Mouse (Mus musculus): ENCODE data around the gene Ace3. TPM values are rescaled to one million over a fixed set of nuclear protein-coding genes. Genes with fewer than 3 reads are reported as not detected.

Ace3 gene
- total and polyA plus RNA-seq, 2 experiments, result not detected

DNA sequence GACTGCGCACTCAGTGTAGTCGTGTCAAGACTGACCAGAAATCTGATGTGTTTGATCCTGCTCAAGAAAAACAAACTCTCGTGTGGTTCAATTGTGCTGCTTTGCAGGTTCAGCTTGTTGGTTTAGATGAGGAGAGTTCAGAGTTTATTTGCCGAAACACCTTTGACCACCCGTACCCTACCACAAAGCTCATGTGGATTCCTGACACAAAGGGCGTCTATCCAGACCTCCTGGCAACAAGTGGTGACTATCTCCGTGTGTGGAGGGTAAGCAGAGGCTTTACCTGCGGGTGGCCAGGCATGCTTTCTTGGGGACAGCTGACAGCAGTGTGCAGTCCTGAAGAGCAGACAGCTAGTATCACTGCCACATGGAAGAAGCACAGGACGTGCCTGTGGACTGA is 52.1 kb downstream of the Ace3 start:
- Histone ChIP-seq H3K36me3 (ENCODE audit: control insufficient read depth, insufficient read depth, low read length) (peaks cover 9% of the 10 kb centered on the region; the same call in 1 of the 2 replicates), H3K27me3 (ENCODE audit: control insufficient read depth, insufficient read depth, low read length) (no peaks in the 10 kb centered on the region), H3K9ac (ENCODE audit: low read depth, low read length) (peak overlapping the region; percentile 10; the same call in 1 of the 2 replicates), H3K4me3 (ENCODE audit: insufficient read depth, low read depth, low read length) (no peak overlapping the region), H3K79me2 (ENCODE audit: control insufficient read depth, insufficient read depth, low read length) (peaks cover 12% of the 10 kb centered on the region; the same call in 1 of the 2 replicates), H3K27ac (replicated peaks; ENCODE audit: insufficient read depth, low read depth, low read length) (peak overlapping the region; percentile 78), H3K4me1 (ENCODE audit: control insufficient read depth, insufficient read depth, low read length) (peaks cover 13% of the 10 kb centered on the region)
- 30% methylated on average over 9 of the region's 9 CpGs for WGBS
- peak; percentile 95 for DNase-seq (ENCODE audit: extremely low read depth, low read depth, low spot score)
- TF ChIP-seq CTCF (IDR thresholded peaks at IDR 0.05; ENCODE audit: low read depth, low read length) (no peak), POLR2A (IDR thresholded peaks at IDR 0.05; ENCODE audit: extremely low read depth, insufficient read depth, low read length) (no peak)

DNA sequence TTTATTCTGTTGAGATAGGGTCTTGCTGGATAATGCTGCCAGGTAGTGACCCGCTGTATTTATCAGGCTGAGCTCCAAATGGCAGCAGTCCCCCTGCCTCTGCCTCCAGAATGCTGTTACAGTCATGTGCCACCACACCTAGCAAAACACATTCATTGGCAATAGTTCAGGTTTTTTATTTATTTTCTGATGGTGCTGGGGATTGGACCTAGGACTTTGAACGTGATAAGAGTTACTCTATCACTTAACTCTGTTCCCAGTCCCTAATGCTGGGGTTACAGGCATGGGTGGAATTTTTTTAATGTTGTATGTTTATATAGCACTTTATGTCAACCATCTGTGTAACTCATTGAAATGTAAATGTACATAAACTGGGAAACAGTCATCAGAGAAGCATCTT is 59.4 kb downstream of the Ace3 start:
- WGBS, result 27% methylated on average over 2 of the region's 2 CpGs
- Histone ChIP-seq H3K36me3 (ENCODE audit: control insufficient read depth, insufficient read depth, low read length) (peaks cover 12% of the 10 kb centered on the region), H3K27me3 (ENCODE audit: control insufficient read depth, insufficient read depth, low read length) (no peaks in the 10 kb centered on the region), H3K4me1 (ENCODE audit: control insufficient read depth, insufficient read depth, low read length) (peaks cover 9% of the 10 kb centered on the region; the same call in 1 of the 2 replicates), H3K79me2 (ENCODE audit: control insufficient read depth, insufficient read depth, low read length) (no peaks in the 10 kb centered on the region), H3K27ac (replicated peaks; ENCODE audit: insufficient read depth, low read depth, low read length) (peak overlapping the region; percentile 37), H3K4me3 (ENCODE audit: insufficient read depth, low read depth, low read length) (no peak overlapping the region), H3K9ac (ENCODE audit: low read depth, low read length) (no peak overlapping the region)
- DNase-seq (ENCODE audit: extremely low read depth, low read depth, low spot score), result peak; percentile 95
- TF ChIP-seq CTCF (IDR thresholded peaks at IDR 0.05; ENCODE audit: low read depth, low read length) (no peak), POLR2A (IDR thresholded peaks at IDR 0.05; ENCODE audit: extremely low read depth, insufficient read depth, low read length) (no peak)

GRCm38 (mm10) chr11:106054600-106054999 is 60.1 kb downstream of the Ace3 start:
- H3K36me3 ChIP-seq (ENCODE audit: control insufficient read depth, insufficient read depth, low read length), result peaks cover 12% of the 10 kb centered on the region
- no peak overlapping the region for H3K9ac ChIP-seq (ENCODE audit: low read depth, low read length)
- no peak for DNase-seq (ENCODE audit: extremely low read depth, low read depth, low spot score)
- H3K4me1 ChIP-seq (ENCODE audit: control insufficient read depth, insufficient read depth, low read length), result peaks cover 9% of the 10 kb centered on the region; the same call in 1 of the 2 replicates
- H3K79me2 ChIP-seq (ENCODE audit: control insufficient read depth, insufficient read depth, low read length), result no peaks in the 10 kb centered on the region
- H3K4me3 ChIP-seq (ENCODE audit: insufficient read depth, low read depth, low read length), result no peak overlapping the region
- H3K27ac ChIP-seq (replicated peaks; ENCODE audit: insufficient read depth, low read depth, low read length), result peak overlapping the region; percentile 37
- TF ChIP-seq POLR2A (IDR thresholded peaks at IDR 0.05; ENCODE audit: extremely low read depth, insufficient read depth, low read length) (no peak), CTCF (IDR thresholded peaks at IDR 0.05; ENCODE audit: low read depth, low read length) (no peak)
- H3K27me3 ChIP-seq (ENCODE audit: control insufficient read depth, insufficient read depth, low read length), result no peaks in the 10 kb centered on the region
- 96% methylated on average over 8 of the region's 8 CpGs for WGBS

Other genes with a start within 250 kb of the Ace3 start
- gene Cyb561, start 41.3 kb upstream of the Ace3 start, total RNA-seq (2014; rRNA removed), result 3.2 and 3.4 TPM in 2 replicates
- gene Cyb561, start 41.3 kb upstream of the Ace3 start, polyA plus RNA-seq (2012; rRNA removed), result 2.4 and 3.7 TPM in 2 replicates
- 0.28 and 0.74 TPM in 2 replicates for gene Ace, start 26.7 kb upstream of the Ace3 start, total RNA-seq (2014; rRNA removed)
- gene Ace, start 26.7 kb upstream of the Ace3 start, polyA plus RNA-seq (2012; rRNA removed), result 0.42 and 0.60 TPM in 2 replicates
- gene Kcnh6, start 13.4 kb downstream of the Ace3 start, total RNA-seq (2014; rRNA removed), result not detected in 2 replicates
- gene Kcnh6, start 13.4 kb downstream of the Ace3 start, polyA plus RNA-seq (2012; rRNA removed), result not detected in 2 replicates
- gene Dcaf7, start 42.2 kb downstream of the Ace3 start, total RNA-seq (2014; rRNA removed), result 17.1 and 24.0 TPM in 2 replicates
- 15.9 and 18.3 TPM in 2 replicates for gene Dcaf7, start 42.2 kb downstream of the Ace3 start, polyA plus RNA-seq (2012; rRNA removed)
- gene Taco1, start 71.4 kb downstream of the Ace3 start, total RNA-seq (2014; rRNA removed), result 31.3 and 33.7 TPM in 2 replicates
- 19.1 and 20.0 TPM in 2 replicates for gene Taco1, start 71.4 kb downstream of the Ace3 start, polyA plus RNA-seq (2012; rRNA removed)
- 12.3 and 14.9 TPM in 2 replicates for gene Map3k3, start 89.9 kb downstream of the Ace3 start, total RNA-seq (2014; rRNA removed)
- 7.6 and 9.7 TPM in 2 replicates for gene Map3k3, start 89.9 kb downstream of the Ace3 start, polyA plus RNA-seq (2012; rRNA removed)
- not detected in 2 replicates for gene Gm10840, start 166.2 kb downstream of the Ace3 start, total RNA-seq (2014; rRNA removed)
- gene Gm10840, start 166.2 kb downstream of the Ace3 start, polyA plus RNA-seq (2012; rRNA removed), result not detected in 2 replicates
- 9.4 and 9.7 TPM in 2 replicates for gene Limd2, start 166.2 kb downstream of the Ace3 start, total RNA-seq (2014; rRNA removed)
- 21.8 and 26.3 TPM in 2 replicates for gene Limd2, start 166.2 kb downstream of the Ace3 start, polyA plus RNA-seq (2012; rRNA removed)
- 1.8 and 2.8 TPM in 2 replicates for gene Strada, start 207.5 kb downstream of the Ace3 start, total RNA-seq (2014; rRNA removed)
- 3.1 and 3.9 TPM in 2 replicates for gene Strada, start 207.5 kb downstream of the Ace3 start, polyA plus RNA-seq (2012; rRNA removed)
- 42.6 and 48.9 TPM in 2 replicates for gene Ccdc47, start 221.7 kb downstream of the Ace3 start, total RNA-seq (2014; rRNA removed)
- gene Ccdc47, start 221.7 kb downstream of the Ace3 start, polyA plus RNA-seq (2012; rRNA removed), result 12.8 and 16.9 TPM in 2 replicates
- 16.0 and 19.7 TPM in 2 replicates for gene Ddx42, start 222.3 kb downstream of the Ace3 start, total RNA-seq (2014; rRNA removed)
- 4.8 and 5.1 TPM in 2 replicates for gene Ddx42, start 222.3 kb downstream of the Ace3 start, polyA plus RNA-seq (2012; rRNA removed)

All from liver, adult 2 months (tissue).